Mouse (Mus musculus) heart, postnatal 0 days (tissue): ENCODE results near the gene Frmd6. TPM values are rescaled to one million over a fixed set of nuclear protein-coding genes. Genes with fewer than 3 reads are reported as not detected.

Source experiments
- ATAC-seq: fragments of 200-750 bp; cut with Nextera tagmentation; 2 replicates; pipeline ENCODE4 v1.8.0; 2017; ENCODE audit warnings: low read depth, moderate number of reproducible peaks, moderate library complexity; ENCODE audit not compliant: insufficient read depth
- DNase-seq: peaks from one replicate; pipeline ENCODE4 v3.0.0-alpha.2; 2016; ENCODE audit warnings: low spot score
- H3K27ac ChIP-seq: fragments of 300-500 bp; sonication (generic); 2 replicates; pipeline ENCODE4 v1.5.1; 2014; ENCODE audit warnings: low read depth, mild to moderate bottlenecking
- H3K27me3 ChIP-seq: fragments of 300-500 bp; sonication (generic); 2 replicates; pipeline ENCODE4 v1.6.1; 2014; ENCODE audit warnings: low read length, mixed read lengths; ENCODE audit not compliant: control insufficient read depth, insufficient read depth
- H3K36me3 ChIP-seq: fragments of 300-500 bp; sonication (generic); replicated peaks from 2 replicates; pipeline ENCODE4 v1.6.1; 2014; ENCODE audit warnings: low read length, mixed read lengths; ENCODE audit not compliant: control insufficient read depth, insufficient read depth
- H3K4me1 ChIP-seq: fragments of 300-500 bp; sonication (generic); 2 replicates; pipeline ENCODE4 v1.6.1; 2014; ENCODE audit warnings: antibody characterized with exemption; ENCODE audit not compliant: control insufficient read depth, insufficient read depth
- H3K4me2 ChIP-seq: fragments of 300-500 bp; sonication (generic); 2 replicates; pipeline ENCODE4 v1.6.1; 2014; ENCODE audit warnings: low read depth, mild to moderate bottlenecking, low read length, moderate library complexity
- H3K4me3 ChIP-seq: fragments of 300-500 bp; sonication (generic); 2 replicates; pipeline ENCODE4 v1.5.1; 2014; ENCODE audit warnings: low read depth, low read length
- H3K9ac ChIP-seq: fragments of 300-500 bp; sonication (generic); replicated peaks from 2 replicates; pipeline ENCODE4 v1.6.1; 2014; ENCODE audit warnings: low read depth, low read length, mixed read lengths
- H3K9me3 ChIP-seq: fragments of 300-500 bp; sonication (generic); replicated peaks from 2 replicates; pipeline ENCODE4 v1.6.1; 2016; ENCODE audit warnings: low read length; ENCODE audit not compliant: control insufficient read depth
- CTCF ChIP-seq: IDR thresholded peaks from 2 replicates; pipeline ENCODE4 v1.5.1; 2016; ENCODE audit warnings: antibody characterized with exemption, control low read depth, low read depth
- EP300 ChIP-seq: IDR thresholded peaks from 2 replicates; pipeline ENCODE4 v1.6.1; 2016; ENCODE audit warnings: antibody characterized with exemption, low read depth
- WGBS: fragments of 180-500 bp; shearing (Covaris S2); extraction: QIAGEN DNeasy Blood & Tissue Kit; methylation state at CpG from one replicate; pipeline ENCODE4 v1.1.7; 2014; 5-methylcytosine and 5-hydroxymethylcytosine counted together
- polyA plus RNA-seq: library from polyadenylated mRNA; unstranded; fragments of >200 nt; fragmentation: Nextera tagmentation; extraction: Ambion mirVana; gene quantifications from 2 replicates; pipeline ENCODE4 v1.2.1, GENCODE M21; 2015
- total RNA-seq: library from RNA; depleted of rRNA; stranded (reverse); fragments of >200 nt; gene quantifications from 2 replicates; pipeline ENCODE4 v1.2.3, GENCODE M21; 2014; ENCODE audit warnings: low replicate concordance

The Frmd6 gene
- total and polyA plus RNA-seq, 2 experiments from 2014 or later = 17.4 to 29.2 TPM

DNA sequence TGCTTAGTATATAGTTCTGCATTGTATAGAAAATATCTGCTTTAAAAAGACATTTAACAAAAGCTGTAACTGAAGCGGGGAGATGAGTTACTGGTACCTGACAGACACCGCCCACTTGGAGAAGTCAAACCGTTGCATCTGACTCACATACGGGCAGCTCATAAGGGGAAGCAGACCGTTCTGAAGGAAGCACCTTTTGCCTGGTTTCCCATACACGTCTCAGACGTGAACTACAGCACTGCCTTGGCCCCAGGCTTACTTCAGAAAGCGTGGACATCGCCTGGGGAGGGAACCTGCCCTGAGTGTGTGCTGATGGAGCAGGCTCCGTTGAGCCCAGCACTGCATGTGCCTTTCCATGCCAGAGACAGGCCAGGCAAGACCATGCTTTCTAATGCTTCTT is 60.3 kb downstream of the Frmd6 start:
- Histone ChIP-seq H3K27ac (no peak overlapping the region), H3K4me1 (peaks cover 19% of the 10 kb centered on the region), H3K4me3 (no peak overlapping the region), H3K9ac (no peak overlapping the region), H3K27me3 (no peaks in the 10 kb centered on the region), H3K9me3 (no peaks in the 10 kb centered on the region), H3K36me3 (peaks cover 67% of the 10 kb centered on the region), H3K4me2 (no peak overlapping the region)
- ATAC-seq (no peak), DNase-seq (no peak)
- TF ChIP-seq EP300 (no peak), CTCF (no peak)
- 81% methylated on average over 10 of the region's 10 CpGs for WGBS

DNA sequence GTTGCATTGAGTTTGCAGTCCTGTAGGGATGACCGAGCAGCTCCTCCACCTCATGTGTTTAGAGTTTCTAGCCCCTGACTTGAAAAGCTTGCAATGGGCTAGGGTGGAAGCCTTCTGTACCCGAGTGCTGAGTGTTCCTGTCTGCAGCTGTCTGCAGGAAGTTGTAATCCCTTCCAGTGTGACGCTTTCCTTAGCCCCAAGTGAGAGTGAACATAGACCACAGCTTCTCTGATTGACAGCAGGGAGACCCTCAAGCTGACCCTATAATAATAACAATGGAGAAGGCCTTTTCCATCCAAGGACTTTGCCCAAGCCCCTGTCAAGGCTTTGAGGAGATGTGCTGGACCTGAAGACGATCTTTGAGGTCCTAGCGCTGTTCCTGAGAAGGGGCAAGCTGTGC is 65.1 kb downstream of the Frmd6 start:
- Histone ChIP-seq H3K27ac (no peak overlapping the region), H3K9me3 (no peaks in the 10 kb centered on the region), H3K36me3 (peaks cover 85% of the 10 kb centered on the region), H3K9ac (no peak overlapping the region), H3K27me3 (no peaks in the 10 kb centered on the region), H3K4me3 (no peak overlapping the region), H3K4me1 (no peaks in the 10 kb centered on the region), H3K4me2 (no peak overlapping the region)
- WGBS = 71% methylated on average over 5 of the region's 5 CpGs
- DNase-seq = no peak
- no peak for ATAC-seq
- TF ChIP-seq EP300 (no peak), CTCF (no peak)

DNA sequence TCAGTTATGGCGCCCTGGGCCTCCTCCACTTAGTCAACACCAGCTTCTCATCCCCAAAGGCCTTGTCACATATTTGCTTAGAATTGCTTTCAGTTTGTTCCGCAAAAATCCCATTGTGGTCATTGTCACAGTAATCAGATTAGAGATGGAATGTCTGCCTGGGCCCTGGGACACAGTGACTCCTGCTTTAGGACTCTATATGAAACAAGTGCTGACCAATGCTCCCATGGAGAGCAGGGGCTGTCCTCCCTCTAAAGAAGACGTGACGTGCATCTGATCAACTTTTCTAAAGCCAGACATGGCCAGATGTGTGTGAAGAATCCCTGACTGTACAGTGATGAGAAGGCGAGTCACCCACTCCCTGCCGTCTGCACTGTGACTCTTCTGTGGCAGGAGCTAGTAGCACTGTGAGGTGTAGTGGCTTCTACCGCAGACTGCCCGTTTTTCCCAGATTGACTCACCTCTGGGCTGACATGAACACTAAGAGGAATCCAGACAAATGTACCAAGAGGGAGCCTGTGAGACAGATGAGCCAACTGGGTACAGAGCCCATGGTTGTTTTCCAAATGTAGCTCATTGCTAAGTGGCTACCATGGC is 65.7 kb downstream of the Frmd6 start:
- no peak overlapping the region for H3K4me2 ChIP-seq
- H3K4me3 ChIP-seq = no peak overlapping the region
- peaks cover 85% of the 10 kb centered on the region for H3K36me3 ChIP-seq
- H3K27ac ChIP-seq = no peak overlapping the region
- H3K9ac ChIP-seq = no peak overlapping the region
- H3K9me3 ChIP-seq = no peaks in the 10 kb centered on the region
- ATAC-seq (no peak), DNase-seq (no peak)
- 79% methylated on average over 8 of the region's 8 CpGs for WGBS
- no peaks in the 10 kb centered on the region for H3K27me3 ChIP-seq
- TF ChIP-seq EP300 (no peak), CTCF (no peak)
- no peaks in the 10 kb centered on the region for H3K4me1 ChIP-seq

DNA sequence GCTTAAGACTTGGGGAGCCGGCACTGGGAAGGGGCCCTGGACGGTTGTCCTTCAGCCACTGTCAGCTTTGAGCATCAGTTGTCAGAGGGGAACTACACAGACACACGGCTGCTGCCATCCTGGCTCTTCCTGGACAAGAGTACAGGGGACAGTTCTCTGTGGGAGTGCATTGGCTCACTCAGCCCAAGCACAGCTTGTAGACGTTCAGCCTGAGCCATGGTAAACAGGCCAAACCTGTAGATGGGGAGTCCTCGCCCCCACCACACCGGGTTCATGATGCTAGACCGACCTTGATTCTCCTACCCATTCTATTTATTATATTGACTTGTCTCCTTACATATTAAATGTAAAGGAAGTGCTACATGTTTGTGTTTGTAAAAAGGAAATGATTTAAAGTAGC is 70.0 kb downstream of the Frmd6 start:
- H3K9me3 ChIP-seq = no peaks in the 10 kb centered on the region
- no peak overlapping the region for H3K9ac ChIP-seq
- no peak overlapping the region for H3K4me2 ChIP-seq
- no peak overlapping the region for H3K4me3 ChIP-seq
- peaks cover 88% of the 10 kb centered on the region for H3K36me3 ChIP-seq
- WGBS = 89% methylated on average over 7 of the region's 7 CpGs
- TF ChIP-seq EP300 = no peak
- TF ChIP-seq CTCF = no peak
- ATAC-seq = no peak
- H3K27me3 ChIP-seq = no peaks in the 10 kb centered on the region
- no peak for DNase-seq
- no peaks in the 10 kb centered on the region for H3K4me1 ChIP-seq
- H3K27ac ChIP-seq = no peak overlapping the region

DNA sequence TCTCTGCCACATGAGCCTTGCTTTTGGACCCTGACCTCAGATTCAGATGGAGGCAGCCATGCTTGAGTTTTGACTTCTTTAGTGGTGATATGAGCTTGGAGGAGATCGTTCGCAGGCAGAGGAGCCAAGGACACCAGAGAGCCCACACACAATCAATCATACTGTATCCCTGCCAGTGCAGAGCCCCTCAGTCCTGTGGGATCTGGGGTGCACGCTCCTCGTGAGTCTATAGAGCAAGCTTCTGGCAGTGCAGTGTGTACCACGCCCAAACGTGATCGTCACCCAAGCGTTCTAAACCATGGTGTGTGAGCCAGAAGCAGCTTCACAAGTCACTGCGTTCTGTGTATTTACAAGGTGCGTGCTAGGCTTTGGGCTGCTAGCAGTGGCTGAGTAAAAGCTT is 70.8 kb downstream of the Frmd6 start:
- Histone ChIP-seq H3K4me2 (no peak overlapping the region), H3K27ac (no peak overlapping the region), H3K9me3 (no peaks in the 10 kb centered on the region), H3K27me3 (no peaks in the 10 kb centered on the region), H3K4me1 (no peaks in the 10 kb centered on the region), H3K4me3 (no peak overlapping the region), H3K36me3 (peaks cover 80% of the 10 kb centered on the region), H3K9ac (no peak overlapping the region)
- WGBS = 87% methylated on average over 10 of the region's 10 CpGs
- no peak for TF ChIP-seq EP300
- no peak for TF ChIP-seq CTCF
- ATAC-seq (no peak), DNase-seq (no peak)

DNA sequence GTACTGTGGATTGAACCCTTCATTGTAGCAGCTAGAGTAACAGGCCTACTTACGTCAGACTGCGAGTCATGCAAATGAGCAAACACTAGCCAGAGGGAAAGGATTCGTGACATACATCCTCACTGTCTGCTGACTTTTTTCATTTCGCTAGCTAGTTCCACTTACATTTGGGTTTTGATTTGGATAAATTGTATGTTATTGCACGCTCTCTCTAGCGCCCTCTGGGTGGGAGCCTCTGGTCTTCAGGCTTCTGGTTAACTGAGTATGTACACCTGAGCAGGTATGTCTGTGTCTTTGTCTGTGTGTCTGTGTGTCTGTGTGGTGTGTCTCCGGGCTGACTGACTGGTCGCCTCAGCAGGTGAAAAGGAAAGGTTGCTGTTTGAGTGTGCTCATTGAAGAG is 72.1 kb downstream of the Frmd6 start:
- no peak overlapping the region for H3K4me2 ChIP-seq
- no peak for TF ChIP-seq CTCF
- TF ChIP-seq EP300 = no peak
- no peak overlapping the region for H3K27ac ChIP-seq
- no peak for DNase-seq
- H3K9ac ChIP-seq = no peak overlapping the region
- no peaks in the 10 kb centered on the region for H3K27me3 ChIP-seq
- H3K4me3 ChIP-seq = no peak overlapping the region
- H3K36me3 ChIP-seq = peaks cover 78% of the 10 kb centered on the region
- H3K9me3 ChIP-seq = no peaks in the 10 kb centered on the region
- 86% methylated on average over 8 of the region's 8 CpGs for WGBS
- no peak for ATAC-seq
- no peaks in the 10 kb centered on the region for H3K4me1 ChIP-seq
